Mouse (Mus musculus): ENCODE data around the gene Slc25a51. TPM values are rescaled to one million over a fixed set of nuclear protein-coding genes. Genes with fewer than 3 reads are reported as not detected.

Gene Slc25a51
- 10 to 100 TPM; 44.8 to 49.1 TPM for total RNA-seq (2023)

DNA sequence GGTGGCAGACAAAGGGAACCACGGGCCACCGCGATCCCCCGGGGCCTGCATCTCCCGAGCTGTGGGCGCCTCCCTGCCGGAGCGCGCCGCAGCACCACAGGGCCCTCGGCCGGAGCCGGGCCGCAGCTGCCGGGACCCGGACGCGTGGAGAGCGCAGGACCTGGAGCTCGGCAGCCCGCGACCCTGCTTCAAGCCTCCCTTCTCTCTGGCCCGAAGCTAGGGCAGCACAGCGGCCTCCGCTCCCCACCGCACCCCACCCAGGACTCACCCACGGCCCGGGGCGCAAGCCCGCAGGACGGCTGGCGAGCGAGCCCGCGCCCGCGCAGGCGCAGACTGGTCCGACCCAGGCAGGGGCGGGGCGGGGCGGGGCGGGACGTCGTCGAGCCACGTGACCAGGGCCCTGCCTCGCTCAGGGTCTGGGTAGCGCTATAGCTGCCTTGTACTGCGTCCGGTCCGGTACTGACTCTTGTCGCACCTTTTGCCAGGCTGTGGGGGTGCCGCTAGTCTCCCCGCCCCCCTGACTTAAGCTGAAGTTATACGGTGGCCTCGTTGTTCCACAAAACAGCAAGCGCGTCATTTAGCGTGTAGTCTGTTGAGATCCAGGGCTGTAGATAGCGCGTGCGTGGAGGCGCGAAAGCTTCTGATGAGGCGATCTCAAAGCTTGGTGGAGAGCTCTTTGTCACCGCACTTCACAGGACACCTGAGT, at the start of gene Slc25a51:
Slc25a51 (minus strand) TSS at position 340 of the 706 bp plus-strand sequence.

Other genes with a start within 250 kb of the Slc25a51 start
- not detected for gene Frmpd1, start 223.9 kb downstream of the Slc25a51 start, total RNA-seq (2023)
- gene Trmt10b, start 111.6 kb downstream of the Slc25a51 start, total RNA-seq (2023): 1 to 10 TPM; 3.4 to 4.2 TPM
- gene Dcaf10, start 66.7 kb downstream of the Slc25a51 start, total RNA-seq (2023): 10 to 100 TPM; 14.5 to 15.0 TPM
- 10 to 100 TPM; 26.0 to 28.9 TPM for gene Exosc3, start 66.0 kb downstream of the Slc25a51 start, total RNA-seq (2023)
- 1 to 10 TPM; 1.6 TPM for gene Shb, start 123.7 kb upstream of the Slc25a51 start, total RNA-seq (2023)

All from neutrophil, adult 59 days (primary cell).